Mouse (Mus musculus): ENCODE data around the gene Chid1.

DNA sequence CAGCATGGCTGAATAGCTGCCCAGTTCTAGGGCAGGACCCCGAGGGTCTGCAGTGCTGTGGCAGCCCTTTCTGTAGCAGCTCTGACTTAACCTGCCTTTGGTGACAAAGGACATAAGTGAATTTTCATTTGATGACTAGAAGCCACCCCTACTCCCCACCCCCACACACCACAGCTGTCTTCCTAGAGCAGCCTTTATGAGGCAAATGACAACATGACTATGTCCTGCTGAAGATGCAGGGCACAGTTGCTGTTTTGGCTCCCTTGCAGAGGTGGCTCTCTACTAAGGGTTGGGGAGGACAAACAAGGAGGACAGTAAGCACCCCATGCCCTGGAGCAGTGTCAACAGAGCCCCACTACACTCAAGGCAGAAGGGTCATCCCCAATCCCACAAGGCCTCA is 19.9 kb downstream of the Chid1 start:
- TF ChIP-seq CTCF (IDR thresholded peaks at IDR 0.05): no peak
- no peak for TF ChIP-seq EP300 (IDR thresholded peaks at IDR 0.05)
